Mouse (Mus musculus) small intestine, adult 2 months (tissue): ENCODE measurements around the gene Sez6l2. TPM values are rescaled to one million over a fixed set of nuclear protein-coding genes. Genes with fewer than 3 reads are reported as not detected.
A peak's percentile ranks its signal among the peaks of the same experiment; 100 is the strongest.

ENCODE experiments used
- H3K27ac ChIP-seq: fragments of 200-500 bp; 2 replicates; pipeline ENCODE4 v1.5.1; 2012; ENCODE audit warnings: low read depth, low read length, control low read depth, inconsistent platforms; ENCODE audit not compliant: insufficient read depth
- H3K27me3 ChIP-seq: fragments of 200-500 bp; 2 replicates; pipeline ENCODE4 v1.6.1; 2012; ENCODE audit warnings: mild to moderate bottlenecking, moderate library complexity, low read length, inconsistent platforms; ENCODE audit not compliant: control insufficient read depth, insufficient read depth
- H3K36me3 ChIP-seq: fragments of 200-500 bp; 2 replicates; pipeline ENCODE4 v1.6.1; 2012; ENCODE audit warnings: mild to moderate bottlenecking, low read length, control low read depth, inconsistent platforms; ENCODE audit not compliant: control insufficient read depth, insufficient read depth
- H3K4me1 ChIP-seq: fragments of 200-500 bp; 2 replicates; pipeline ENCODE4 v1.6.1; 2012; ENCODE audit warnings: low read length, inconsistent platforms, mixed read lengths; ENCODE audit not compliant: control insufficient read depth, insufficient read depth, insufficient read length
- H3K4me3 ChIP-seq: fragments of 200-500 bp; 2 replicates; pipeline ENCODE4 v1.5.1; 2012; ENCODE audit warnings: low read depth, mild to moderate bottlenecking, control low read depth, inconsistent platforms, low read length, moderate library complexity
- CTCF ChIP-seq: fragments of 200-500 bp; IDR thresholded peaks from 2 replicates; pipeline ENCODE4 v1.5.1; 2012; ENCODE audit warnings: low read depth, mild to moderate bottlenecking, control low read depth, inconsistent platforms, low read length, moderate library complexity, mixed read lengths; ENCODE audit not compliant: insufficient replicate concordance, insufficient read length; ENCODE audit errors: extremely low read depth
- POLR2A ChIP-seq: fragments of 200-500 bp; IDR thresholded peaks from 2 replicates; pipeline ENCODE4 v1.6.1; 2012; ENCODE audit warnings: low read depth, mild to moderate bottlenecking, control low read depth, inconsistent platforms, low read length, moderate library complexity
- WGBS: fragments of 180-500 bp; shearing (Covaris S2); methylation state at CpG from one replicate; pipeline ENCODE4 v1.1.7; 2018; 5-methylcytosine and 5-hydroxymethylcytosine counted together
- polyA plus RNA-seq: library from polyadenylated mRNA; depleted of rRNA; stranded (reverse); fragments of >200 nt; gene quantifications from 2 replicates; pipeline ENCODE4 v1.2.3, GENCODE M21; 2012

Gene Sez6l2
- polyA plus RNA-seq, 1 experiment, result 2.6 TPM

GRCm38 (mm10) chr7:126975950-126976866 lies 25.8 kb downstream of the Sez6l2 start, which contains the start of gene Cdiptos:
Gene Cdiptos, minus strand, starts transcription at chr7:126976098.
- WGBS, result under 1% methylated on average over 55 of the region's 55 CpGs
- Histone ChIP-seq H3K36me3 (peaks cover 29% of the 10 kb centered on the region), H3K27me3 (no peaks in the 10 kb centered on the region), H3K4me1 (peaks cover 18% of the 10 kb centered on the region), H3K27ac (peak within 1 kb of the TSS; percentile 99), H3K4me3 (peak within 1 kb of the TSS; percentile 90)
- peak; percentile 25; the same call in 1 of the 2 replicates for TF ChIP-seq POLR2A
- TF ChIP-seq CTCF, result peak; percentile 90

- WGBS, result 6% methylated on average over 14 of the region's 14 CpGs
- H3K27me3 ChIP-seq, result no peaks in the 10 kb centered on the region
- no peak for TF ChIP-seq POLR2A
- TF ChIP-seq CTCF, result no peak
- peak overlapping the region; percentile 97 for H3K27ac ChIP-seq
- peaks cover 30% of the 10 kb centered on the region for H3K36me3 ChIP-seq
- peak overlapping the region; percentile 90 for H3K4me3 ChIP-seq
- peaks cover 24% of the 10 kb centered on the region for H3K4me1 ChIP-seq
Observed at GRCm38 (mm10) chr7:126976878-126977459, 26.6 kb downstream of the Sez6l2 start.

- H3K4me1 ChIP-seq, result peaks cover 38% of the 10 kb centered on the region
- 82% methylated on average over 6 of the region's 6 CpGs for WGBS
- H3K36me3 ChIP-seq, result peaks cover 30% of the 10 kb centered on the region
- TF ChIP-seq POLR2A (no peak), CTCF (no peak)
- no peaks in the 10 kb centered on the region for H3K27me3 ChIP-seq
- H3K27ac ChIP-seq, result no peak overlapping the region
- no peak overlapping the region for H3K4me3 ChIP-seq
Observed at GRCm38 (mm10) chr7:126978841-126979240, 28.5 kb downstream of the Sez6l2 start.

- Histone ChIP-seq H3K4me1 (peaks cover 37% of the 10 kb centered on the region), H3K36me3 (peaks cover 35% of the 10 kb centered on the region), H3K27ac (peak overlapping the region; percentile 19; the same call in 1 of the 2 replicates), H3K4me3 (no peak overlapping the region), H3K27me3 (no peaks in the 10 kb centered on the region)
- no peak for TF ChIP-seq CTCF
- no peak for TF ChIP-seq POLR2A
- WGBS, result 74% methylated on average over 2 of the region's 2 CpGs
Observed at GRCm38 (mm10) chr7:126981601-126982000, 31.2 kb downstream of the Sez6l2 start.

- Histone ChIP-seq H3K4me1 (peaks cover 37% of the 10 kb centered on the region), H3K4me3 (no peak overlapping the region), H3K36me3 (peaks cover 40% of the 10 kb centered on the region), H3K27ac (peak overlapping the region; percentile 86), H3K27me3 (no peaks in the 10 kb centered on the region)
- no peak for TF ChIP-seq CTCF
- TF ChIP-seq POLR2A, result no peak
- WGBS, result 27% methylated on average over 4 of the region's 4 CpGs
Observed at GRCm38 (mm10) chr7:126982054-126982453, 31.7 kb downstream of the Sez6l2 start.

- 77% methylated on average over 7 of the region's 7 CpGs for WGBS
- Histone ChIP-seq H3K4me1 (peaks cover 33% of the 10 kb centered on the region), H3K27me3 (no peaks in the 10 kb centered on the region), H3K4me3 (no peak overlapping the region), H3K36me3 (peaks cover 44% of the 10 kb centered on the region), H3K27ac (peak overlapping the region; percentile 86)
- TF ChIP-seq POLR2A (no peak), CTCF (no peak)
Observed at GRCm38 (mm10) chr7:126983113-126983512, 32.8 kb downstream of the Sez6l2 start.
